Mouse (Mus musculus) kidney, adult 8-10 months (tissue): ENCODE measurements at regions not wholly inside any gene's neighbourhood (a gene's known extent, or its start where the extent isn't known, plus 50 kb on each side); places are given as distances from the start of the nearest gene placed in this dataset.

Experiments used
- DNase-seq, 2 experiments: peaks; one replicate each; pipeline ENCODE4 v3.0.0; 2022

DNA sequence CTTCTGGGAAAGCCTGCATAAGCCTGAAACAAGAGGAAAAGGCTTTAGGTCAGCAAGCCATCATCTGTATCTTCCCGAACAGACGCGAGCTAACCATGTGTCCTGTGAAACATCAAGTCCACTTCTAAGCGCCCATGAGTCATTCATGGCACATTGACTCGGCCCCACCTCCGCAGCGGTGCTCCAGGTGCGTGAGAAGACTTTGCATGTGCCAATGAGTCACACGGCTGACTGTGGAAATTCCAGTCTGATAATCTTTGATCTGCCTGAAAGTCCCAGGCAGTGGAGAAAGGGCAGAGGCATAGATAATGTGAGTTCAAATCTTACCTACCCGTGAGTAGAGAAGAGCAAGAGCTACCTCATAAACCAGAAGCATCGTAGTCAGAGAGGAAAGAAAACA is 137.8 kb downstream of the Pfkfb3 start:
- DNase-seq, result no peak

DNA sequence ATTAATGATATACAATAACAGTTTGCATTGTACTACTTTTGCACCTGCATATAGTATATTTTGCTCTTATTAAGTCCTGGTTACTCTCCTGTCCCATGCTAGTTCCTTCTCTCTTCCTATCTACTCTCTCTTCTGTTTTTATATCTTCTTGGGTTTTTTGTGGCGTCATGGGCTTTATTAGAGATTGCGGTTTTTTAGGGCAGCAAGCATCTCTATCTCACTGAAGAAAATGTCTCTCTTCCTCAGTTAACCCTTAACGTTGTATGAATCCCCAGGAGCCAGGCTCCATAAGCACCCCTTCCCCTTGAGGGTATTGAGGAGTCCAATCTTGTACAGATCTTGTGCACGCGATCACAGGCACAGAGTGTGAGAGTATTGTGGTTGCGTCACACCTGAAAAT is 141.4 kb downstream of the Pfkfb3 start:
- no peak for DNase-seq

GRCm38 (mm10) chr2:11408497-11408896 is 145.4 kb downstream of the Pfkfb3 start:
- DNase-seq, result no peak

GRCm38 (mm10) chr2:11406103-11406615 is 147.7 kb downstream of the Pfkfb3 start:
- no peak for DNase-seq

- DNase-seq, result peak; percentile 18 to 51
Measured at GRCm38 (mm10) chr2:11402218-11402848, 151.5 kb downstream of the Pfkfb3 start.

GRCm38 (mm10) chr2:11399411-11399810 is 154.5 kb downstream of the Pfkfb3 start:
- DNase-seq, result no peak

DNA sequence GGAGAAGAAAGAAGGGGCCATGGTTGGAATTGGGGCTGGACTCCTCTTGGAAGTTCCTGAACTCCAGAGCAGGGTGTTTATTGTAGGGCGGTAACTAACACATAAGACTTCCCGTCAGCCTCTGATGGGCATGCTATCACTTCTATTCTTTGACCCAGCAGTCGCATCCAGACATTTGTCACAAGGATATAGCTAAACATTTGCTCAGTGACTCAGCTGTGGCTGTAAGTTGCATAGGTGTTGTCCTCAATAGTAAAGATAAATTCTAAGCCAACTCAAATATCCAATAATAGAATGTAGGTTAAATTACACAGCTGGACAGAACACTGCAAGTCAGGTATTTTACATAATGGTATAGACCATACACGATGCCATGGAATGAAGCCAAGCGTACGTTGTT is 154.9 kb downstream of the Pfkfb3 start:
- no peak for DNase-seq

- no peak for DNase-seq
Measured at GRCm38 (mm10) chr2:11398391-11398790, 155.5 kb downstream of the Pfkfb3 start.

- no peak for DNase-seq
Measured at GRCm38 (mm10) chr2:11396835-11397234, 157.0 kb downstream of the Pfkfb3 start.

DNA sequence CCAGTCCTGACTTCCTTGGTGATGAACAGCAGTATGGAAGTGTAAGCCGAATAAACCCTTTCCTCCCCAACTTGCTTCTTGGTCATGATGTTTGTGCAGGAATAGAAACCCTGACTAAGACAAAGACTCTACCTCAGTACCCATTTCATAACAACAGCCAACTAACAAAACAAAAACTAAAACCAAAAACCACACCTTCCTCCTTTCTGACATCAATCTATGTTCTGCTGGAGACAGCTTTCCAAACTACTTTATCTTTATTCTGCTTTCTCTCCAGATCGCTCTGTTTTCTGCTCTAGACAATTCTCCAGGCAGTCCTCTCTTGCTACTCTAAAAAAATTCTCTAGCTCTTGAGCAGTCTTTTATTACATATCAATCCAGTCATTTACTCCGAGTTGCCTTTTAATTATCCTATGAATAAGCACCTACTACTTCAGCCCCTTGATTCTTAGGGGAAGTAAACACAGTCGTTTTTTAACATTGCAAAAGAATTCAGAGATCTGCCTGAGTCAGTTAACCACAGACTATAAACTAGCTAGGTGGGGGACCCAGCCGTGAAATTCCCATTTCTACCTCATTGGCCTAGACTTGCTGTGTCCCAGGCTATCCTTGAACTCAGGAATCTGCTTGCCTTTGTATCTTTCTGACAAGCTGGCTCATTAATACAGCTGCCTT is 159.1 kb downstream of the Pfkfb3 start:
- DNase-seq, result no peak

- DNase-seq, result no peak
Measured at GRCm38 (mm10) chr2:11391725-11392124, 162.2 kb downstream of the Pfkfb3 start.

DNA sequence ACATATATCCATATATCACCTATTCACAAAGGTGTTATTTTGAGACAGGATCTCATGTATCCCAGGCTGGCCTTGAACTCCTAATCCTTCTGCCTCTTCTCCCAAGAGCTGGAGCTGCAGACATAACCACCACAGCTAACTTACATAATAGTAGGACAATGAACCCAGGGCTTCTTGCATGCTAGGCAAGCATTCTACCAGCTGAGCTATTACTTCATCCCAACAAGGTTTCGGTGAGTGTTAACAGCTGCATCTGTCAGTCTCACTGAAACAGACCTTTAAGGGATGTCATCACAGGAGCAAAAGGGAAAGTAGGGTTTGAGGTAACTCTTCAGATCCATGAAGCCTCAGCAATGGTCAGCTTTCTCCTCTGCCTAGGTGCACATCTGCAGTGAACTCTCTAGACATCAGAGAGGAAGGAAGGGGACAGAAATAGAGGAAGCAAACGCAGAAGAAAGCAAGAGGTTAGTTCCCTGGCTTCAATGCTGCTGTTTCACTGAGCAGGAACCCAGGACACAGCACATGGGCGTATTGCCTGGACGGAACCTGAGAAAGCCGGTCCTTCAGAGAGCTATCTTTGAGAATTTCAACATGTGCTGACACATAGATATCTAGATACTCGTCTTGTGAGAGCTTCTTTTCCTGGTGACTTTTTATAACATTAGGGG is 163.1 kb downstream of the Pfkfb3 start:
- DNase-seq, result no peak

DNA sequence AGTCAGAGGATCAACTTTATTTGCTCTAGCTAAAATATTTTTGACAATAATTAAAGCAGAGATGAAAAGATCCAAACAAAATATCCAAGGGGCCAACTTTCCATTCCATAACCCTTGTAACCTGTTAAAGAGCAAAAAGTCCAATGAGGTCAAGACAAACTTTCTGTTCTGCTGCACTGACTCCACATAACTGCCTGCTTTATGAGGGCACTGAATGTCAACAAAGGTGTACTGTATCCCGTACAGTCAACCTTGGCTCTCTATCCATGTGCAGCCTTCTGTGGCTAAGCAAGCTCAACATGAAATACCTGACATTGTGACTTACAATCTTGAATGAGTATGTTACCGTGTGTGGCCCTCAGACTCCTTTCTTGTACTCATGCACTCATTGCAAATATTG is 166.3 kb downstream of the Pfkfb3 start:
- peak in 1 of 2 experiments; percentile 32 for DNase-seq

GRCm38 (mm10) chr2:11383815-11384214 is 170.1 kb downstream of the Pfkfb3 start:
- DNase-seq, result no peak

GRCm38 (mm10) chr2:11377213-11377612 is 176.7 kb downstream of the Pfkfb3 start:
- DNase-seq, result peak; percentile 50 to 63

- peak in 1 of 2 experiments; percentile 75 for DNase-seq
Measured at GRCm38 (mm10) chr2:11375726-11376454, 178.0 kb downstream of the Pfkfb3 start.

DNA sequence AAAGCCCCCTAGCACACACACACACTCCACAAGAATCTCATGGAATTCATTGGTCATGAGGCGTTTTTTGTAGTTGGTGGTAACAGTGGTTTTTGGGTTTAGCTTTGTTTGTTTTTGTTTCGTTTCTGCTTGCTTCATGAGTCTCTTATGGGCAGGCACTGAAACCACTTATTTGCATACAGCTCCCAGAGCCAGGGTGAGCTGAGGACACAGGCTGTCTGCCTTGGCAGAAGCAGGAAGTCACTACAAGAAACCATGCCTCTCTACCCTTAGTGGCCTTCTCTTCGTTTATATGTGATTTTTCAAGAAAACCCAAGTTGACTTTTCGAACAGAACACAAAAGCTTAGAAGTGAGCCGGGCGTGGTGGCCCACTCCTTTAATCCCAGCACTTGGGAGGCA is 178.8 kb downstream of the Pfkfb3 start:
- DNase-seq, result peak; percentile 63 to 82

GRCm38 (mm10) chr2:11370273-11370672 is 183.6 kb downstream of the Pfkfb3 start:
- DNase-seq, result no peak

DNA sequence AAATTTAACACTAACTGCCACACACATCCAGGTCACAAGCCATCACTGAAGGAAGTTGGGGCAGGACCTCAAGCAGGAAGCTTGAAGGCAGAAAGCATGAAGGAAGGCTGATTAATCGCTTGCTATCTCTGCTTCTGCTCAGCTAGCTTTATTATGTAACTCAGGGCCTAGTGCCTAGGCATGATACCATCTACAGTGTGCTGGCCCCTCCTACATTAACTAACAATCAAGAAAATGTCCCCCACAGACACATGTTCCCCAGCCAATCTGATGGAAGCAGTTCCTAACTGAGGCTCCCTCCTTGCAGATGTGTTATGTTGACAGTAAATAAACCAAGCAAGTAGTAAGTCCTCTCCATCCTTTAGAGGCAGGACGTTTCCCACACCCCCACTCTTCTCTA is 186.6 kb downstream of the Pfkfb3 start:
- peak in 1 of 2 experiments; percentile 22 for DNase-seq

DNA sequence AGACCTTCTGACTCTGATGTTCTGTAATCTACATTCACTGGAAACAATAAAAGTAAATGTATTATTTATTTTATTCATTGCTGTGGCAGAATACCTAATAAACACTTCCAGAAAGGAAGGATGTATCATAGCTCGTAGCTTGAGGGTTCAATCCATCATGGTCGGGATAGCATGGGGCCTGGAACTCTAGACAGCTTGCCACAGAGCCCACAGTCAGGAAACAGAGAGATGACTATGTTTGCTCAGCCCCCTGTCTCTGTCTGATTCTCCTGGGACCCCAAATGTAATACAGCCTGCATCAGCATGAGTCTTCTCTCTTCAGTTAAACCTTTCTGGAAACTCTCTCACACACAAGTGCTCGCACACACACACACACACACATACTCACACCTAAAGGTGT is 188.1 kb downstream of the Pfkfb3 start:
- DNase-seq, result no peak

GRCm38 (mm10) chr2:11365371-11365770 is 188.5 kb downstream of the Pfkfb3 start:
- no peak for DNase-seq

DNA sequence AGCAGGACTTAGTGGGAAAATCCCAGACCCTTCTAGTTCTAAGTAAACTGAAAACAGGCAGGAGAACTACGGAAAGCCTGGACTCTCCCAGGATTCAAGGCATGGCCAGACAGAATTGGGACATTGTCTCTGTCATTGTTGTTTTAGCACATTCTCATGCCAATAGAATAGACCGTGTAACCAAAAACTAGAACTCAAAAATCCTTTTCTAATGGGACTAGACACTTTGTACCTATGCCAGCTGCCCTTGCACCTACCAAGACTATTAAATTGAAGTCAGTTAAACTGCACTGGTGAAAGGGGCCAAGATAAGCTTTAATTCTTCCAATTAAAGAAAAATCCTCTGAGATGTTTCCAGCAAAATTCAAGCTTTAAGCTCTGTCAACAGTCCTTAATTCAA is 189.8 kb downstream of the Pfkfb3 start:
- DNase-seq, result no peak

DNA sequence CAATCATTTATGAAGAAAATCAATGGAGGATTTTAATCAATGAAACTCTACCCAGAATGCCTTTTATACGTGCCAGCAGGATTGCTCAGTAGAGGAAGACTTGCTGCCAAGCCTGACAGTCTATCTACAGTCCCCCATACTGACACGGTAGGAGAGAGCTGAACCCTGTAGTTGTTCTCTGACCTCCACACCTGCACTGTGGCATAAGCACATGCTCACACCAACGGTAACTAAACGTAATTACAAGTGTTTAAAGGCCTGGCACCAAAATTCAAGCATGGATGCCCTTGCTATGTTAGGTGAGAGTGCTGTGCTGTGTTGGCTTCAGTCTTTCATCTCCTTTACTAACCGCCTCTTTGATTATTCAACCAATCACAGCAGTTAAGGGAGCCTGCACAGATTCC is 190.8 kb downstream of the Pfkfb3 start:
- DNase-seq, result peak in 1 of 2 experiments; percentile 13
